Mouse (Mus musculus): ENCODE data around the gene AW011738. TPM values are rescaled to one million over a fixed set of nuclear protein-coding genes. Genes with fewer than 3 reads are reported as not detected.

AW011738 gene
- polyA plus RNA-seq, 1 experiment, result 0.29 TPM

DNA sequence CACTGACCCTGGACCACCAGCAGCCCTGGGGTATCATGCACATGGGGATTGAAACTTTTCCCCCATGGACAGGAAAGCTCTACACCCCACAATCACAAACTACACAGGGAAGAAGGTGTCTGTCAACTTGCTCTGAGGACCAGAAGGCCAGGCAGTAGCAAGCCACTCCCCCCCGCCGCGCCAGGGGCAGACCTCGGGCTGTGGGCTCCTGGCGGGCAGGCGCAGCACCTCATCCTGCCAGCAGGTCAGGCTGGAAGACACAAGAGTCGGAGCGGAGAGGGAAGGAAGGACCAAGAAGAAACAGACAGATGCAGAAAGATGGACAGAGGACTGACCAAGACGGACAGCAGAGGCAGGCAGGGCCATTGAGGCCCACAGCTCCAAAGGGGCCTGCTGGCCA, 25.5 kb upstream of the AW011738 start:
- Histone ChIP-seq H3K79me2 (ENCODE audit: control insufficient read depth, insufficient read depth) (no peaks in the 10 kb centered on the region), H3K36me3 (ENCODE audit: control insufficient read depth, insufficient read depth) (no peaks in the 10 kb centered on the region), H3K79me3 (ENCODE audit: low read depth) (no peaks in the 10 kb centered on the region), H3K4me3 (ENCODE audit: insufficient read depth, poor library complexity, severe bottlenecking) (no peak overlapping the region), H3K27me3 (ENCODE audit: control insufficient read depth, insufficient read depth, insufficient read length) (no peaks in the 10 kb centered on the region), H3ac (ENCODE audit: control insufficient read depth, insufficient read length, low read depth) (no peak overlapping the region)
- TF ChIP-seq CEBPB (IDR thresholded peaks at IDR 0.05; ENCODE audit: low read depth), result no peak
- TF ChIP-seq MYOD1 (IDR thresholded peaks at IDR 0.05; ENCODE audit: control insufficient read depth, insufficient read length, low read depth), result no peak
- TF ChIP-seq FOSL1 (IDR thresholded peaks at IDR 0.05; ENCODE audit: insufficient read depth, low read length, poor library complexity, severe bottlenecking), result no peak
- TF ChIP-seq MAX (IDR thresholded peaks at IDR 0.05), result no peak
- no peak for TF ChIP-seq MYOG (IDR thresholded peaks at IDR 0.05; ENCODE audit: control insufficient read depth, extremely low read depth, insufficient read length)
- no peak for TF ChIP-seq CTCF (IDR thresholded peaks at IDR 0.05; ENCODE audit: control insufficient read depth, insufficient read depth, insufficient read length)
- TF ChIP-seq USF1 (IDR thresholded peaks at IDR 0.05; ENCODE audit: low read depth), result no peak

DNA sequence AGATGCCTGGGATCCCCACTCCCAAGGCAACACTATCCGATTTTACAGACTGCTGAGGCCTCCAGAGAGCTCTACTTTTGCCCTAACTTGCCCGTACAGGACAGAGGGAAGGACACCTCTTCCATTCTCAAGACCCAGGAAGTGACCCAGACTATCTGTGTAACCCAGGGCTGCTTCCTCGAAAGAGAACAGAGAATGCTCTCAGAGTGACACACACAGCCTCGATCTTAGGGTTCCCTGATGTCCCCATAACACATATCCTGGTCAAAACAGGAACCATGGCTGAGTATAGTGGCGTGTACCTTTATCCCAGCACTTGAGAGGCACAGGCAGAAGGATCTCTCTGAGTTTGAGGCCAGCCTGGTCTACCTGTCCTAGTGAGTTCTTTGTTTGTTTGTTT, 19.4 kb upstream of the AW011738 start:
- no peak for TF ChIP-seq CEBPB (IDR thresholded peaks at IDR 0.05; ENCODE audit: low read depth)
- TF ChIP-seq USF1 (IDR thresholded peaks at IDR 0.05; ENCODE audit: low read depth), result no peak
- TF ChIP-seq CTCF (IDR thresholded peaks at IDR 0.05; ENCODE audit: control insufficient read depth, insufficient read depth, insufficient read length), result no peak
- TF ChIP-seq FOSL1 (IDR thresholded peaks at IDR 0.05; ENCODE audit: insufficient read depth, low read length, poor library complexity, severe bottlenecking), result no peak
- TF ChIP-seq MAX (IDR thresholded peaks at IDR 0.05), result no peak
- Histone ChIP-seq H3K79me3 (ENCODE audit: low read depth) (no peaks in the 10 kb centered on the region), H3ac (ENCODE audit: control insufficient read depth, insufficient read length, low read depth) (no peak overlapping the region), H3K27me3 (ENCODE audit: control insufficient read depth, insufficient read depth, insufficient read length) (no peaks in the 10 kb centered on the region), H3K4me3 (ENCODE audit: insufficient read depth, poor library complexity, severe bottlenecking) (no peak overlapping the region), H3K79me2 (ENCODE audit: control insufficient read depth, insufficient read depth) (no peaks in the 10 kb centered on the region), H3K36me3 (ENCODE audit: control insufficient read depth, insufficient read depth) (no peaks in the 10 kb centered on the region)

DNA sequence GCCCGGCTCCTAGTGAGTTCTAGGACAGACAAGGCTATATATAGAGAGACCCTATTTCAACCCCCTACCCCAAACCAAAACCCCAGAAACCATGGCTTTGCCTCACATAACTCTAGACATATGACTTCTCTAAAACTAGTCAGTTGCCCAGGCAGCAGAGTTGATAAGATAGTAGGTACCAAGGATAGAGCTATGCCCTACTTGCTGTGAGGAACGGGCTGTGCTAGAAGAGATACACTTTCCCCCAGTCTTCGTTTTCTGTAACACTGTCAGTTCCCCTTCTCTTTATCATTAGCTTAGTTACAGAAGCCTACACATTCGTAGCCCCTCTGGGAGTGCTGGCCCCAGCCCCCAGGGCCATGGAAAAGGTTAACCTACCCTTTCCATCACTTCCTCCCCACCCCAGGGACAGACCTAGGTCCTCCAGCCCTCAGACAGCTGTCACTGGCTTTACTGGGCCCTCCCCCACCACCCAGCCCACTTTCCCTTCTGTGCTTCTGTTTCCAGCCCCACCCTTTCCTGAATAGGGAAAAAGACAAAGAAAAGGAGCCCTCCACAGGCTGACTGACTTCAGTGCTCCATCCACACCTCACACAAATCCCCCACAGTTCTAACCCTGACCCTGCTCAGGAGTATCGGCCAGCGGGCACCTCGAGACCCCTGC, 18.7 kb upstream of the AW011738 start:
- H3K36me3 ChIP-seq (ENCODE audit: control insufficient read depth, insufficient read depth), result no peaks in the 10 kb centered on the region
- H3K27me3 ChIP-seq (ENCODE audit: control insufficient read depth, insufficient read depth, insufficient read length), result no peaks in the 10 kb centered on the region
- TF ChIP-seq MYOG (IDR thresholded peaks at IDR 0.05; ENCODE audit: control insufficient read depth, extremely low read depth, insufficient read length), result no peak
- no peak overlapping the region for H3K4me3 ChIP-seq (ENCODE audit: insufficient read depth, poor library complexity, severe bottlenecking)
- H3K79me3 ChIP-seq (ENCODE audit: low read depth), result no peaks in the 10 kb centered on the region
- H3ac ChIP-seq (ENCODE audit: control insufficient read depth, insufficient read length, low read depth), result no peak overlapping the region
- no peaks in the 10 kb centered on the region for H3K79me2 ChIP-seq (ENCODE audit: control insufficient read depth, insufficient read depth)

DNA sequence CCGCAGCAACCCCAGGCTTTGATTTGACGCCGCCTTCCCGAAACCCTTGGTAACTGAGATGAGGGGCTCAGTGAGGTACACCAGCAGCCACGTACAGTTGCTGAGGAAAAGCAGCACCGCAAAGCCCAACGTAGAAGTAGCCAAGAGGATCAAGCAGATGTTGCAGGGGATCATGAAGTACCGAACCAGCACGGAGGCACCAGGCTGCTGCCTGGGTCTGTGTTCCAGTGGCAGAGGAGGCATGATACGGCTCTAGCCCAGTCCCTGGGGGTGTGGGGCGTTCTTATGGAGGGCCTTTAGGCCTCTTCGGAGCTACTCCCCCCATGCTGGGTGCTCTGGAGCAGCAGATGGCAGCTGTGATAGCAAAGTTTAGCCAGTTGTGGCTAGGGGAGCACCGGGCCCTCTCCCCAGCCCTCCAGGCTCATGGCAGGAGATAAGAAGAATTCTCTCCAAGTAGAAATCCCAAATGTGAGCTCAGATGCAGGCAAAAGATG, 17.6 kb upstream of the AW011738 start:
- no peaks in the 10 kb centered on the region for H3K79me2 ChIP-seq (ENCODE audit: control insufficient read depth, insufficient read depth)
- no peaks in the 10 kb centered on the region for H3K79me3 ChIP-seq (ENCODE audit: low read depth)
- no peak overlapping the region for H3K4me3 ChIP-seq (ENCODE audit: insufficient read depth, poor library complexity, severe bottlenecking)
- no peaks in the 10 kb centered on the region for H3K36me3 ChIP-seq (ENCODE audit: control insufficient read depth, insufficient read depth)
- no peaks in the 10 kb centered on the region for H3K27me3 ChIP-seq (ENCODE audit: control insufficient read depth, insufficient read depth, insufficient read length)
- TF ChIP-seq MAX (IDR thresholded peaks at IDR 0.05), result no peak
- no peak for TF ChIP-seq CTCF (IDR thresholded peaks at IDR 0.05; ENCODE audit: control insufficient read depth, insufficient read depth, insufficient read length)
- TF ChIP-seq MYOD1 (IDR thresholded peaks at IDR 0.05; ENCODE audit: control insufficient read depth, insufficient read length, low read depth), result no peak
- no peak for TF ChIP-seq FOSL1 (IDR thresholded peaks at IDR 0.05; ENCODE audit: insufficient read depth, low read length, poor library complexity, severe bottlenecking)
- no peak for TF ChIP-seq USF1 (IDR thresholded peaks at IDR 0.05; ENCODE audit: low read depth)
- TF ChIP-seq MYOG (IDR thresholded peaks at IDR 0.05; ENCODE audit: control insufficient read depth, extremely low read depth, insufficient read length), result no peak
- no peak for TF ChIP-seq CEBPB (IDR thresholded peaks at IDR 0.05; ENCODE audit: low read depth)
- H3ac ChIP-seq (ENCODE audit: control insufficient read depth, insufficient read length, low read depth), result no peak overlapping the region

DNA sequence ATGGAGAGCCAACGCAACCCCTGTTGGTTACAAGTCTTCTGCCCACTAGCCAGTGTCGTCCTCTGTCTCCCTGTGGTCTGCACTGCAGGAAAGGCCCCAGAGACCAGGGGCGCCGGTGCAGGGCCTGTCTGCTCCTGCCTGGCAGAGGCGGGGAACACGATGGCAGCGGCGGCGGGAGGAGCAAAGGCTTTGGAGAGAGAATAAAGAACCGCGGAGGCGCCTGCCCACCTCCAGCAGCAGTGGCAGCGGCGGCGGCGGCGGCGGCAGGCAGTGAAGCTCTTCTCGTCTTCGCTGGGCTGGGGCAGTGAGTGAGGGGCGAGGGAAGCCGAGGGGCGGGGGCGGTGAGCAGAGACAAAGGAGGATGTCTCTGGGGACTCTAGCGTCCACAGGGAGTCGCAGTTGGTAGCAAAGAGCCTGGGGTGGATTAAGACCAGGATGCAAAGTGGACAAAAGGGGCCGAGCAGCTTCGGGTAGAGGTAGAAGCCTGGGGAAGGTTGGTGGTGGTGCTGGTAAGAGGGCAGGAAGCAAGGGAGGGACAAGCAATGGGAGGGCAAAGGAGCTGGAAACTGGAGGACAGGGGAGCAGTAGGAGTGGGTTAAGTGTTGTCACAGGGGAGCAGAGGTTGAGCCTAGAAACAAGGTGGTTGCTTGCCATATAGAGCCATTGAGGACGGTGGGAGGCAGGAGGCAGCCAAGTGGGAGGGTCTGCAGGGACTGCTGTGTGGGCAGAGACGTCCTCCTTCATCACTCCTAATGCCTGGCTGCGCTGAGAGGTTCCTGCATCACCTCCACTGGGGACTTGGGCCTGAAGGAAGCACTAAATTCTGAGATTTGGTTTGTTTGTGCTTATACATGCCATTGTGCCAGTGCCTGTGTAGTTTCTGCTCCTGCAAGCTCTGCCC, 16.9 kb upstream of the AW011738 start:
- TF ChIP-seq CEBPB (IDR thresholded peaks at IDR 0.05; ENCODE audit: low read depth) (no peak), MAX (IDR thresholded peaks at IDR 0.05) (no peak), FOSL1 (IDR thresholded peaks at IDR 0.05; ENCODE audit: insufficient read depth, low read length, poor library complexity, severe bottlenecking) (no peak), MYOG (IDR thresholded peaks at IDR 0.05; ENCODE audit: control insufficient read depth, extremely low read depth, insufficient read length) (no peak), USF1 (IDR thresholded peaks at IDR 0.05; ENCODE audit: low read depth) (no peak), CTCF (IDR thresholded peaks at IDR 0.05; ENCODE audit: control insufficient read depth, insufficient read depth, insufficient read length) (no peak), MYOD1 (IDR thresholded peaks at IDR 0.05; ENCODE audit: control insufficient read depth, insufficient read length, low read depth) (no peak)
- Histone ChIP-seq H3K79me3 (ENCODE audit: low read depth) (no peaks in the 10 kb centered on the region), H3K27me3 (ENCODE audit: control insufficient read depth, insufficient read depth, insufficient read length) (no peaks in the 10 kb centered on the region), H3K4me3 (ENCODE audit: insufficient read depth, poor library complexity, severe bottlenecking) (no peak overlapping the region), H3K79me2 (ENCODE audit: control insufficient read depth, insufficient read depth) (no peaks in the 10 kb centered on the region), H3K36me3 (ENCODE audit: control insufficient read depth, insufficient read depth) (no peaks in the 10 kb centered on the region), H3ac (ENCODE audit: control insufficient read depth, insufficient read length, low read depth) (no peak overlapping the region)

All from C2C12 (cell line).